Mouse (Mus musculus): ENCODE measurements around the gene Anapc15-ps.

The Anapc15-ps gene

GRCm38 (mm10) chr10:95689833-95690232, 16.6 kb upstream of the Anapc15-ps start:
- DNase-seq: no peak

- no peak for DNase-seq
Measured at GRCm38 (mm10) chr10:95689058-95689457, 15.8 kb upstream of the Anapc15-ps start.

- no peak for DNase-seq
Measured at GRCm38 (mm10) chr10:95687558-95688141, 14.4 kb upstream of the Anapc15-ps start.

- no peak for DNase-seq
Measured at GRCm38 (mm10) chr10:95686041-95686440, 12.8 kb upstream of the Anapc15-ps start.

GRCm38 (mm10) chr10:95684782-95685555, 11.7 kb upstream of the Anapc15-ps start:
- DNase-seq: no peak

GRCm38 (mm10) chr10:95684250-95684649, 11.0 kb upstream of the Anapc15-ps start:
- no peak for DNase-seq

- no peak for DNase-seq
Measured at GRCm38 (mm10) chr10:95683735-95684134, 10.5 kb upstream of the Anapc15-ps start.

- DNase-seq: no peak
Measured at GRCm38 (mm10) chr10:95682964-95683363, 9.7 kb upstream of the Anapc15-ps start.

- no peak for DNase-seq
Measured at GRCm38 (mm10) chr10:95682091-95682740, 9.0 kb upstream of the Anapc15-ps start.

- no peak for DNase-seq
Measured at GRCm38 (mm10) chr10:95681481-95681880, 8.2 kb upstream of the Anapc15-ps start.

GRCm38 (mm10) chr10:95681058-95681440, 7.8 kb upstream of the Anapc15-ps start:
- no peak for DNase-seq

GRCm38 (mm10) chr10:95680153-95681057, 7.2 kb upstream of the Anapc15-ps start:
- DNase-seq: no peak

- DNase-seq: no peak
Measured at GRCm38 (mm10) chr10:95679131-95679530, 5.9 kb upstream of the Anapc15-ps start.

GRCm38 (mm10) chr10:95678661-95679060, 5.4 kb upstream of the Anapc15-ps start:
- DNase-seq: no peak

GRCm38 (mm10) chr10:95678241-95678640, 5.0 kb upstream of the Anapc15-ps start:
- DNase-seq: no peak

- DNase-seq: peak; percentile 59 to 71
Measured at GRCm38 (mm10) chr10:95677356-95678109, 4.3 kb upstream of the Anapc15-ps start.

- no peak for DNase-seq
Measured at GRCm38 (mm10) chr10:95676991-95677355, 3.7 kb upstream of the Anapc15-ps start.

GRCm38 (mm10) chr10:95676387-95676786, 3.1 kb upstream of the Anapc15-ps start:
- DNase-seq: no peak

GRCm38 (mm10) chr10:95670781-95671780, 2.2 kb downstream of the Anapc15-ps start:
- DNase-seq: no peak

GRCm38 (mm10) chr10:95669872-95670271, 3.4 kb downstream of the Anapc15-ps start:
- no peak for DNase-seq

- DNase-seq: no peak
Measured at GRCm38 (mm10) chr10:95669034-95669433, 4.2 kb downstream of the Anapc15-ps start.

Data from thymus, adult 18-20 months (tissue).